Mouse (Mus musculus) heart, adult 2 months (tissue): ENCODE measurements around the gene Acer2.

Experiments used
- CTCF ChIP-seq: fragments of 200-600 bp; IDR thresholded peaks from 2 replicates; pipeline ENCODE4 v1.8.1; 2022; ENCODE audit warnings: antibody characterized with exemption, mild to moderate bottlenecking, moderate library complexity
- EP300 ChIP-seq: fragments of 200-500 bp; IDR thresholded peaks from 2 replicates; pipeline ENCODE4 v1.6.1; 2011; ENCODE audit warnings: low read depth, low read length, control low read depth; ENCODE audit not compliant: insufficient read depth

DNA sequence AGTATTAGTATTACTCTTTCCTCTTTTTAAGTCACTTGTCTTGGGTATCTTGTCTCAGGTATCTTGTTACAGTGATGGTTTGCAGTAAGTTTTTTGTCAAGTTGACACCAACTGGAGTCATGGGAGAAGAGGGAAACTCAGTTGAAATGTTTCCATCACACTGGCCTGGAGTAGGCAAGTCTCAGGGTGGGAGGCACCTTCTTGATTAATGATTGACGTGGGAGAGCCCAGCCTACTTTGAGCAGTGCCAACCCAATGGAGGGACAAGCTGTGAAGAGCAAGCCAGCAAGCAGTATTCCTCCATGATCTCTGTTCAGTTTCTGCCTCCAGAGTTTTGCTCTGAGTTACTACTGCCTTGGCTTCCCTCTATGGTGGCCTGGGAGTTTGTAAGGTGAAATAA lies 31.7 kb downstream of the Acer2 start:
- TF ChIP-seq CTCF (no peak), EP300 (no peak)
